11 mouse cellular contexts compared by ENCODE assay signal in genomic region chr7:113219416-113219815, GRCm38 (mm10). TPM values are rescaled to one million over a fixed set of nuclear protein-coding genes. Genes with fewer than 3 reads are reported as not detected.
DNase-seq lines count a peak whose midpoint lies in the region; ATAC-seq and TF ChIP-seq lines count a peak whose summit lies in the region.
"Had no signal": no experiment of that assay in that cellular context is flagged by ENCODE, and none has a peak within 500 bp of the region (broad histone marks: within the 10 kb centered on the region; RNA-seq: fewer than 3 reads in every experiment).

No protein-coding gene starts in this region.

- DNase-seq in gastrocnemius, postnatal 10 days, result peak; percentile 27
- DNase-seq in gastrocnemius, postnatal 25 days, result no peak
- peak; percentile 66 for DNase-seq in liver, adult 2 months (ENCODE audit: extremely low read depth, low read depth, low spot score)
- DNase-seq in liver (no peak), R1 (ENCODE audit: low read depth, low spot score) (peak; percentile 40)
- peak; percentile 62 for DNase-seq in embryonic facial prominence, embryonic 11.5 days (ENCODE audit: low spot score)
- DNase-seq in frontal cortex, postnatal 10 days (ENCODE audit: low spot score in 2 of 2), result no peak
- DNase-seq: lung, adult 18-20 months had no signal

- no peak overlapping the region for H3K27ac ChIP-seq in liver, adult 2 months (replicated peaks; ENCODE audit: insufficient read depth, low read depth, low read length)
- no peak overlapping the region for H3K27ac ChIP-seq in embryonic facial prominence, embryonic 11.5 days (replicated peaks; ENCODE audit: low read depth, low read length)
- H3K27ac ChIP-seq: midbrain, embryonic 15.5 days had no signal

- H3K27me3 ChIP-seq in liver, adult 2 months (ENCODE audit: control insufficient read depth, insufficient read depth, low read length), result no peaks in the 10 kb centered on the region
- H3K27me3 ChIP-seq in embryonic facial prominence, embryonic 11.5 days (ENCODE audit: control insufficient read depth, insufficient read depth, low read length), result no peaks in the 10 kb centered on the region
- H3K27me3 ChIP-seq: midbrain, embryonic 15.5 days had no signal

- H3K36me3 ChIP-seq in liver, adult 2 months (ENCODE audit: control insufficient read depth, insufficient read depth, low read length), result no peaks in the 10 kb centered on the region
- H3K36me3 ChIP-seq in embryonic facial prominence, embryonic 11.5 days (replicated peaks; ENCODE audit: control insufficient read depth, insufficient read depth, low read depth, low read length), result no peaks in the 10 kb centered on the region
- H3K36me3 ChIP-seq: midbrain, embryonic 15.5 days had no signal

- H3K79me2 ChIP-seq in liver, adult 2 months (ENCODE audit: control insufficient read depth, insufficient read depth, low read length), result peaks cover 63% of the 10 kb centered on the region

- H3K4me2 ChIP-seq in embryonic facial prominence, embryonic 11.5 days (ENCODE audit: low read depth, low read length), result no peak overlapping the region
- H3K4me2 ChIP-seq: midbrain, embryonic 15.5 days had no signal

- H3K4me3 ChIP-seq in liver, adult 2 months (ENCODE audit: insufficient read depth, low read depth, low read length), result no peak overlapping the region
- no peak overlapping the region for H3K4me3 ChIP-seq in embryonic facial prominence, embryonic 11.5 days (ENCODE audit: low read depth, low read length)
- H3K4me3 ChIP-seq: midbrain, embryonic 15.5 days had no signal

- no peaks in the 10 kb centered on the region for H3K9me3 ChIP-seq in embryonic facial prominence, embryonic 11.5 days (replicated peaks; ENCODE audit: control insufficient read depth, low read length)
- H3K9me3 ChIP-seq: midbrain, embryonic 15.5 days had no signal

- ATAC-seq in embryonic facial prominence, embryonic 11.5 days (replicated peaks; ENCODE audit: insufficient number of reproducible peaks, low FRiP score, low TSS enrichment, low read depth), result no peak
- no peak for ATAC-seq in granulocyte monocyte progenitor cell, adult 5-6 weeks (replicated peaks; ENCODE audit: poor library complexity, severe bottlenecking)
- ATAC-seq: intestine, postnatal 0 days; midbrain, embryonic 15.5 days had no signal

- TF ChIP-seq POLR2A in liver, adult 2 months (IDR thresholded peaks at IDR 0.05; ENCODE audit: extremely low read depth, insufficient read depth, low read length), result no peak

- H3K4me1 ChIP-seq in liver, adult 2 months (ENCODE audit: control insufficient read depth, insufficient read depth, low read length), result peaks cover 19% of the 10 kb centered on the region
- no peaks in the 10 kb centered on the region for H3K4me1 ChIP-seq in embryonic facial prominence, embryonic 11.5 days (ENCODE audit: control insufficient read depth, insufficient read depth, low read length)

- H3K9ac ChIP-seq in liver, adult 2 months (ENCODE audit: low read depth, low read length), result no peak overlapping the region
- no peak overlapping the region for H3K9ac ChIP-seq in embryonic facial prominence, embryonic 11.5 days (replicated peaks; ENCODE audit: low read length)
- H3K9ac ChIP-seq: midbrain, embryonic 15.5 days had no signal

- TF ChIP-seq CTCF in liver, adult 2 months (IDR thresholded peaks at IDR 0.05; ENCODE audit: low read depth, low read length), result no peak

- 32% methylated on average over 13 of the region's 13 CpGs for WGBS in liver, adult 2 months
- WGBS in embryonic facial prominence, embryonic 11.5 days, result 67% methylated on average over 13 of the region's 13 CpGs

RNA-seq across cellular contexts. Expression of gene Arntl, which starts 12.2 kb away (rescaled TPM):
- total RNA-seq in gastrocnemius, postnatal 10 days (2021), result 10 to 100 TPM in 1 of 2 experiments, 1 to 10 TPM in 1; 9.4 to 11.4 TPM
- total RNA-seq in gastrocnemius, postnatal 25 days (2021), result 10 to 100 TPM in 1 of 2 experiments, 1 to 10 TPM in 1; 4.6 to 29.3 TPM
- 1.3 and 2.2 TPM in 2 replicates for total RNA-seq in liver, adult 2 months (2014; rRNA removed)
- 8.0 and 10.0 TPM in 2 replicates for polyA plus RNA-seq in liver, adult 2 months (2012; rRNA removed)
- 8.3 and 9.3 TPM in 2 replicates for polyA plus RNA-seq in embryonic facial prominence, embryonic 11.5 days (2014; fragmentation: Nextera tagmentation; extraction: Ambion mirVana)
- 6.0 and 6.9 TPM in 2 replicates for total RNA-seq in granulocyte monocyte progenitor cell, adult 5-6 weeks (2014; fragmentation: Nextera tagmentation)
- total RNA-seq in granulocyte monocyte progenitor cell, adult 5-6 weeks (2017), result 11.8 TPM in 2 replicates

Comparison
In these comparisons a context has a peak if more than half of its experiments do, and no peak if none do; other contexts are left out.
1. DNase-seq: peak in gastrocnemius, postnatal 10 days (single experiment), liver, adult 2 months (single experiment), R1 (single experiment) and embryonic facial prominence, embryonic 11.5 days (single experiment); none in gastrocnemius, postnatal 25 days (single experiment), liver (single experiment) and frontal cortex, postnatal 10 days (0 of 2).